Mouse (Mus musculus) hindbrain, embryonic 16.5 days (tissue): ENCODE data around the gene Hils1. TPM values are rescaled to one million over a fixed set of nuclear protein-coding genes. Genes with fewer than 3 reads are reported as not detected.

Source experiments
- ATAC-seq: fragments of 200-750 bp; cut with Nextera tagmentation; 2 replicates; pipeline ENCODE4 v1.8.0; 2017; ENCODE audit warnings: moderate TSS enrichment, moderate library complexity
- H3K27ac ChIP-seq: fragments of 300-500 bp; sonication (generic); 2 replicates; pipeline ENCODE4 v1.5.1; 2014; ENCODE audit warnings: low read depth, mild to moderate bottlenecking, control low read depth, low read length, moderate library complexity
- H3K27me3 ChIP-seq: fragments of 300-500 bp; sonication (generic); replicated peaks from 2 replicates; pipeline ENCODE4 v1.6.1; 2014; ENCODE audit warnings: low read length; ENCODE audit not compliant: control insufficient read depth, insufficient read depth
- H3K36me3 ChIP-seq: fragments of 300-500 bp; sonication (generic); 2 replicates; pipeline ENCODE4 v1.6.1; 2014; ENCODE audit warnings: mild to moderate bottlenecking, low read length, moderate library complexity, mixed read lengths; ENCODE audit not compliant: control insufficient read depth, insufficient read depth
- H3K4me1 ChIP-seq: fragments of 300-500 bp; sonication (generic); 2 replicates; pipeline ENCODE4 v1.6.1; 2014; ENCODE audit warnings: low read depth, low read length; ENCODE audit not compliant: control insufficient read depth, insufficient read depth
- H3K4me2 ChIP-seq: fragments of 300-500 bp; sonication (generic); 2 replicates; pipeline ENCODE4 v1.6.1; 2014; ENCODE audit warnings: mild to moderate bottlenecking, low read length, control low read depth, moderate library complexity
- H3K4me3 ChIP-seq: fragments of 300-500 bp; sonication (generic); 2 replicates; pipeline ENCODE4 v1.5.1; 2014; ENCODE audit warnings: mild to moderate bottlenecking, low read length, control low read depth, moderate library complexity
- H3K9ac ChIP-seq: fragments of 300-500 bp; sonication (generic); 2 replicates; pipeline ENCODE4 v1.6.1; 2014; ENCODE audit warnings: low read depth, mild to moderate bottlenecking, control low read depth, low read length, moderate library complexity
- H3K9me3 ChIP-seq: fragments of 300-500 bp; sonication (generic); 2 replicates; pipeline ENCODE4 v1.6.1; 2014; ENCODE audit warnings: mild to moderate bottlenecking, low read length, moderate library complexity; ENCODE audit not compliant: control insufficient read depth
- WGBS: fragments of 180-500 bp; shearing (Covaris S2); extraction: QIAGEN DNeasy Blood & Tissue Kit; methylation state at CpG from one replicate; pipeline ENCODE4 v1.1.7; 2014; 5-methylcytosine and 5-hydroxymethylcytosine counted together
- polyA plus RNA-seq: library from polyadenylated mRNA; unstranded; fragments of >200 nt; fragmentation: Nextera tagmentation; extraction: Ambion mirVana; gene quantifications from 2 replicates; pipeline ENCODE4 v1.2.1, GENCODE M21; 2015

Gene Hils1
- polyA plus RNA-seq, 1 experiment from 2014 or later, result not detected

- 80% methylated on average over 8 of the region's 8 CpGs for WGBS
These were observed 28.7 kb downstream of the Hils1 start for GRCm38 (mm10) chr11:94996101-94996500.

GRCm38 (mm10) chr11:94996984-94997383 lies 29.6 kb downstream of the Hils1 start:
- no peak overlapping the region for H3K4me2 ChIP-seq

More at GRCm38 (mm10) chr11:94996101-94996500, 28.7 kb downstream of the Hils1 start:
- Histone ChIP-seq H3K27me3 (no peaks in the 10 kb centered on the region), H3K9ac (no peak overlapping the region), H3K36me3 (peaks cover 12% of the 10 kb centered on the region), H3K27ac (no peak overlapping the region; the same call in 1 of the 2 replicates), H3K4me2 (peak overlapping the region; percentile 96), H3K4me3 (no peak overlapping the region), H3K9me3 (no peaks in the 10 kb centered on the region), H3K4me1 (peaks cover 50% of the 10 kb centered on the region)
- ATAC-seq, result no peak

GRCm38 (mm10) chr11:94997596-94997995 lies 30.2 kb downstream of the Hils1 start:
- H3K4me1 ChIP-seq, result peaks cover 51% of the 10 kb centered on the region

More at GRCm38 (mm10) chr11:94996984-94997383, 29.6 kb downstream of the Hils1 start:
- H3K9ac ChIP-seq, result no peak overlapping the region
- H3K36me3 ChIP-seq, result peaks cover 19% of the 10 kb centered on the region
- H3K4me3 ChIP-seq, result no peak overlapping the region
- no peak for ATAC-seq
- no peak overlapping the region for H3K27ac ChIP-seq
- H3K4me1 ChIP-seq, result peaks cover 51% of the 10 kb centered on the region
- WGBS, result 92% methylated on average over 6 of the region's 6 CpGs
- no peaks in the 10 kb centered on the region for H3K27me3 ChIP-seq
- no peaks in the 10 kb centered on the region for H3K9me3 ChIP-seq

GRCm38 (mm10) chr11:94998041-94998531 lies 30.7 kb downstream of the Hils1 start:
- peak overlapping the region; percentile 26; the same call in 1 of the 2 replicates for H3K27ac ChIP-seq
- no peak overlapping the region for H3K4me3 ChIP-seq
- no peaks in the 10 kb centered on the region for H3K27me3 ChIP-seq
- H3K4me1 ChIP-seq, result peaks cover 49% of the 10 kb centered on the region
- no peak overlapping the region for H3K9ac ChIP-seq
- WGBS, result 65% methylated on average over 16 of the region's 16 CpGs
- peaks cover 30% of the 10 kb centered on the region for H3K36me3 ChIP-seq
- no peaks in the 10 kb centered on the region for H3K9me3 ChIP-seq
- H3K4me2 ChIP-seq, result no peak overlapping the region
- ATAC-seq, result peak; percentile 38

More at GRCm38 (mm10) chr11:94997596-94997995, 30.2 kb downstream of the Hils1 start:
- WGBS, result 65% methylated on average over 5 of the region's 5 CpGs
- H3K4me2 ChIP-seq, result no peak overlapping the region
- H3K27me3 ChIP-seq, result no peaks in the 10 kb centered on the region
- H3K9me3 ChIP-seq, result no peaks in the 10 kb centered on the region
- no peak overlapping the region for H3K9ac ChIP-seq
- H3K27ac ChIP-seq, result no peak overlapping the region; the same call in 1 of the 2 replicates
- no peak overlapping the region for H3K4me3 ChIP-seq
- ATAC-seq, result no peak
- H3K36me3 ChIP-seq, result peaks cover 25% of the 10 kb centered on the region

- no peak overlapping the region for H3K9ac ChIP-seq
- H3K4me3 ChIP-seq, result no peak overlapping the region
- 83% methylated on average over 8 of the region's 8 CpGs for WGBS
- no peak overlapping the region for H3K27ac ChIP-seq
- H3K27me3 ChIP-seq, result no peaks in the 10 kb centered on the region
- H3K36me3 ChIP-seq, result peaks cover 39% of the 10 kb centered on the region
- peaks cover 29% of the 10 kb centered on the region for H3K4me1 ChIP-seq
- no peak for ATAC-seq
- no peaks in the 10 kb centered on the region for H3K9me3 ChIP-seq
- no peak overlapping the region for H3K4me2 ChIP-seq
These were observed 32.7 kb downstream of the Hils1 start for GRCm38 (mm10) chr11:95000128-95000527.

- Histone ChIP-seq H3K27me3 (no peaks in the 10 kb centered on the region), H3K4me1 (peaks cover 25% of the 10 kb centered on the region), H3K4me2 (no peak overlapping the region), H3K27ac (peak overlapping the region; percentile 69), H3K36me3 (peaks cover 44% of the 10 kb centered on the region), H3K9me3 (no peaks in the 10 kb centered on the region), H3K9ac (peak overlapping the region; percentile 32), H3K4me3 (no peak overlapping the region)
- ATAC-seq, result no peak
- 39% methylated on average over 4 of the region's 4 CpGs for WGBS
These were observed 33.2 kb downstream of the Hils1 start for GRCm38 (mm10) chr11:95000548-95000947.

GRCm38 (mm10) chr11:95001058-95001457 lies 33.7 kb downstream of the Hils1 start:
- Histone ChIP-seq H3K4me2 (no peak overlapping the region), H3K27me3 (no peaks in the 10 kb centered on the region), H3K36me3 (peaks cover 46% of the 10 kb centered on the region), H3K27ac (peak overlapping the region; percentile 69), H3K9me3 (no peaks in the 10 kb centered on the region), H3K4me1 (peaks cover 23% of the 10 kb centered on the region), H3K9ac (peak overlapping the region; percentile 32), H3K4me3 (no peak overlapping the region)
- peak; percentile 56 for ATAC-seq
- 1% methylated on average over 8 of the region's 8 CpGs for WGBS

- Histone ChIP-seq H3K4me3 (no peak overlapping the region), H3K4me2 (no peak overlapping the region), H3K36me3 (peaks cover 44% of the 10 kb centered on the region), H3K4me1 (peaks cover 26% of the 10 kb centered on the region), H3K9ac (no peak overlapping the region), H3K27ac (no peak overlapping the region), H3K27me3 (no peaks in the 10 kb centered on the region), H3K9me3 (no peaks in the 10 kb centered on the region)
- ATAC-seq, result no peak
- WGBS, result 86% methylated on average over 21 of the region's 21 CpGs
These were observed 34.4 kb downstream of the Hils1 start for GRCm38 (mm10) chr11:95001584-95002347.

GRCm38 (mm10) chr11:95002705-95003104 lies 35.3 kb downstream of the Hils1 start:
- Histone ChIP-seq H3K27me3 (no peaks in the 10 kb centered on the region), H3K9ac (no peak overlapping the region), H3K27ac (no peak overlapping the region), H3K9me3 (no peaks in the 10 kb centered on the region), H3K36me3 (peaks cover 42% of the 10 kb centered on the region), H3K4me3 (no peak overlapping the region), H3K4me1 (peaks cover 33% of the 10 kb centered on the region), H3K4me2 (no peak overlapping the region)
- 94% methylated on average over 8 of the region's 8 CpGs for WGBS
- no peak for ATAC-seq
